21 mouse cellular contexts compared by ENCODE assay signal in the genomic region with DNA sequence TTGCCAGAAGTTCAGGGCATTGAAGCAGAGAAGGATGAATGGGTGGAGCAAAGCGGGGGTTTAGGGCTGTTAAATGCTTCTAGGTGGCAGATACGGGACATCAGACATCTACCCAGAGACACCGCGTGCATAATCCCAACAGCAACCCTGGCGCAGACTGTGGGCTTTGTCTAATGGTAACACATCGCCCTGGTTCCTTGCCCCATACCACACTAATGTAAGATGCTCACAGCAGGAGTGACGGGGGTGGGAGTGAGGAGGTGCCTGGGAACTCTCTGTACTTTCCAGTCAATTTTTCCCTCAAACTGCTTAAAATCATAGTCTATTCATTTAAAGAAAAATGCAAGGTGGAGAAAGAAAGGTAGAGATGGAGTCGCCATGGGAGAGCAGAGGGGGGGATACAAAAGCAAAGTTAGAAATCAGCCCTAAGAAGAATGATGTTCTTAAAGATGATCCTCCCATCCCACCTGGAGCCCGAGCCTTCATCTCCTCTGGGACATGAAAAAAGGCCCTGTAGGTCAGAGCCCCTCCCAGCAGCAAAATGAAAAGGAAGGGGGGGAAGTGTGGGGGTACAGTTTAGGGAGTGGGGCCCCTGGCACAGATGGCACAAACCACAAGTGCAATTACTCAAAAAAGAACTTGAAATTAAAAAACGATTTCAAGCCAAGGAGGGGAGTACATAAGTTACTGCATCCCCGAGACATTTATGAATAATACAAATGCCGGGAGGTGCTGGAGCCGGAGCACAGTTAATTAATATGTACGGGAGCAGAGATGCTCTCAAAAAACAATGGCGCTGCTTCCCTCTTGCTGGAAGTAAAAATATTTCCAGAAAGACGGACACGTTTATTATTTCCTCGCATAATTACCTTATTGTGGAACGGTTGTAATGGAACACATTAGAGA.
DNase-seq lines count a peak whose midpoint lies in the region; ATAC-seq and TF ChIP-seq lines count a peak whose summit lies in the region.
"Had no signal": no experiment of that assay in that cellular context is flagged by ENCODE, and none has a peak within 500 bp of the region (broad histone marks: within the 10 kb centered on the region; RNA-seq: fewer than 3 reads in every experiment).

No protein-coding gene starts in this region.

- H3K4me2 ChIP-seq in hindbrain, embryonic 12.5 days (replicated peaks), result no peak overlapping the region
- H3K4me2 ChIP-seq in forebrain, postnatal 0 days (ENCODE audit: low read depth), result peak overlapping the region; percentile 18; the same call in 1 of the 2 replicates
- 0 out of 2 replicates have a peak overlapping the region, but pooled peaks have one; percentile 11 for H3K4me2 ChIP-seq in midbrain, embryonic 15.5 days
- H3K4me2 ChIP-seq: embryonic facial prominence, embryonic 15.5 days; intestine, embryonic 15.5 days; midbrain, embryonic 12.5 days had no signal

- no peaks in the 10 kb centered on the region for H3K36me3 ChIP-seq in hindbrain, embryonic 12.5 days
- no peaks in the 10 kb centered on the region for H3K36me3 ChIP-seq in hindbrain, embryonic 10.5 days
- no peaks in the 10 kb centered on the region for H3K36me3 ChIP-seq in forebrain, postnatal 0 days (ENCODE audit: insufficient read depth)
- no peaks in the 10 kb centered on the region for H3K36me3 ChIP-seq in midbrain, embryonic 15.5 days (replicated peaks)
- H3K36me3 ChIP-seq: embryonic facial prominence, embryonic 15.5 days; intestine, embryonic 15.5 days; midbrain, embryonic 12.5 days had no signal

- no peak for TF ChIP-seq CTCF in forebrain, postnatal 0 days (IDR thresholded peaks at IDR 0.05; ENCODE audit: low read depth)

- peaks cover 13% of the 10 kb centered on the region for H3K4me1 ChIP-seq in hindbrain, embryonic 12.5 days
- H3K4me1 ChIP-seq in hindbrain, embryonic 10.5 days (replicated peaks), result peaks cover 25% of the 10 kb centered on the region
- no peaks in the 10 kb centered on the region for H3K4me1 ChIP-seq in forebrain, postnatal 0 days (ENCODE audit: insufficient read depth)
- peaks cover 18% of the 10 kb centered on the region for H3K4me1 ChIP-seq in midbrain, embryonic 15.5 days

- H3K27ac ChIP-seq in hindbrain, embryonic 12.5 days, result peak overlapping the region; percentile 12; the same call in 1 of the 2 replicates
- H3K27ac ChIP-seq in hindbrain, embryonic 10.5 days, result no peak overlapping the region
- H3K27ac ChIP-seq in forebrain, postnatal 0 days (ENCODE audit: low read depth, low read length), result 0 out of 2 replicates have a peak overlapping the region, but pooled peaks have one; percentile 31
- 0 out of 2 replicates have a peak overlapping the region, but pooled peaks have one; percentile 48 for H3K27ac ChIP-seq in midbrain, embryonic 15.5 days
- H3K27ac ChIP-seq: embryonic facial prominence, embryonic 15.5 days; intestine, embryonic 15.5 days; midbrain, embryonic 12.5 days had no signal

- no peak overlapping the region for H3K4me3 ChIP-seq in hindbrain, embryonic 12.5 days
- H3K4me3 ChIP-seq in hindbrain, embryonic 10.5 days, result no peak overlapping the region
- no peak overlapping the region; the same call in 1 of the 2 replicates for H3K4me3 ChIP-seq in forebrain, postnatal 0 days (ENCODE audit: low read depth, low read length)
- no peak overlapping the region for H3K4me3 ChIP-seq in midbrain, embryonic 15.5 days
- H3K4me3 ChIP-seq: embryonic facial prominence, embryonic 15.5 days; intestine, embryonic 15.5 days; midbrain, embryonic 12.5 days had no signal

- no peak for ATAC-seq in hindbrain, embryonic 12.5 days (ENCODE audit: low FRiP score)
- peak; percentile 59; the same call in 1 of the 2 replicates for ATAC-seq in forebrain, postnatal 0 days
- no peak for ATAC-seq in midbrain, embryonic 15.5 days (replicated peaks)
- ATAC-seq: activated CD4-positive, CD25-positive, alpha-beta regulatory T cell, adult 4 months; intestine, embryonic 15.5 days; Patski had no signal

- H3K9me3 ChIP-seq in hindbrain, embryonic 12.5 days (replicated peaks), result no peaks in the 10 kb centered on the region
- no peaks in the 10 kb centered on the region for H3K9me3 ChIP-seq in hindbrain, embryonic 10.5 days
- H3K9me3 ChIP-seq in forebrain, postnatal 0 days (ENCODE audit: low read length), result no peaks in the 10 kb centered on the region
- H3K9me3 ChIP-seq in midbrain, embryonic 15.5 days, result no peaks in the 10 kb centered on the region
- H3K9me3 ChIP-seq: embryonic facial prominence, embryonic 15.5 days; intestine, embryonic 15.5 days; midbrain, embryonic 12.5 days had no signal

- peaks cover 5% of the 10 kb centered on the region; the same call in 1 of the 2 replicates for H3K27me3 ChIP-seq in hindbrain, embryonic 12.5 days
- H3K27me3 ChIP-seq in hindbrain, embryonic 10.5 days (ENCODE audit: insufficient read depth, poor library complexity, severe bottlenecking), result peaks cover 3% of the 10 kb centered on the region; the same call in 1 of the 2 replicates
- H3K27me3 ChIP-seq in forebrain, postnatal 0 days (ENCODE audit: insufficient read depth, low read length), result no peaks in the 10 kb centered on the region
- no peaks in the 10 kb centered on the region for H3K27me3 ChIP-seq in midbrain, embryonic 15.5 days (replicated peaks)
- H3K27me3 ChIP-seq: embryonic facial prominence, embryonic 15.5 days; intestine, embryonic 15.5 days; Patski had no signal

- DNase-seq in hindbrain, embryonic 10.5 days (ENCODE audit: low spot score), result no peak
- no peak for DNase-seq in forebrain, postnatal 0 days
- peak; percentile 52 to 68 for DNase-seq in thymus, postnatal 10 days (ENCODE audit: low spot score in 2 of 2)
- DNase-seq in lung, postnatal 10 days, result no peak
- DNase-seq in spleen, adult 12 weeks (ENCODE audit: low spot score), result no peak
- DNase-seq: adrenal gland, postnatal 14 days; cerebellum, adult 9-11 months; embryo, embryonic 11 days; gastrocnemius, postnatal 25 days; layer of hippocampus, postnatal 36 days; lung, adult 18-20 months; lung, postnatal 4 days; retina, postnatal 1 day; right cerebral cortex, postnatal 4 days had no signal

- H3K9ac ChIP-seq in hindbrain, embryonic 12.5 days, result no peak overlapping the region
- H3K9ac ChIP-seq in forebrain, postnatal 0 days, result no peak overlapping the region
- H3K9ac ChIP-seq in midbrain, embryonic 15.5 days, result no peak overlapping the region
- H3K9ac ChIP-seq: embryonic facial prominence, embryonic 15.5 days; intestine, embryonic 15.5 days; midbrain, embryonic 12.5 days had no signal

- 75% methylated on average over 19 of the region's 19 CpGs for WGBS in hindbrain, embryonic 12.5 days
- WGBS in hindbrain, embryonic 10.5 days, result 88% methylated on average over 19 of the region's 19 CpGs
- 48% methylated on average over 19 of the region's 19 CpGs for WGBS in forebrain, postnatal 0 days
- WGBS in midbrain, embryonic 15.5 days, result 63% methylated on average over 19 of the region's 19 CpGs

Comparison
In these comparisons a context has a peak if more than half of its experiments do, and no peak if none do; other contexts are left out.
1. DNase-seq: peak in thymus, postnatal 10 days (2 of 2); none in hindbrain, embryonic 10.5 days (single experiment), forebrain, postnatal 0 days (single experiment), lung, postnatal 10 days (single experiment) and spleen, adult 12 weeks (single experiment).